Mouse (Mus musculus): ENCODE data around the gene Ptch1. TPM values are rescaled to one million over a fixed set of nuclear protein-coding genes. Genes with fewer than 3 reads are reported as not detected.

Gene Ptch1
- total and polyA plus RNA-seq, 3 experiments: 7.5 to 79.0 (median 23.4) TPM

GRCm38 (mm10) chr13:63568306-63568705 lies 5.1 kb downstream of the Ptch1 start:
- H3K9ac ChIP-seq (ENCODE audit: control insufficient read depth, low read depth, low read length, poor library complexity, severe bottlenecking): peak overlapping the region; percentile 70
- H3K27me3 ChIP-seq (ENCODE audit: control insufficient read depth in 1 of 2, insufficient read depth in 2 of 2, low read length in 2 of 2): no peaks in the 10 kb centered on the region
- peak overlapping the region; percentile 68 for H3K27ac ChIP-seq (ENCODE audit: control insufficient read depth, low read depth, low read length)
- H3K4me1 ChIP-seq (ENCODE audit: control insufficient read depth in 1 of 2, insufficient read depth in 2 of 2, low read length in 2 of 2): peaks cover 0 to 6% of the 10 kb centered on the region in 2 experiments
- TF ChIP-seq MAX (IDR thresholded peaks at IDR 0.05; ENCODE audit: low read length) (peak; percentile 81), MXI1 (IDR thresholded peaks at IDR 0.05; ENCODE audit: low read depth, low read length) (peak; percentile 73), MYC (IDR thresholded peaks at IDR 0.05; ENCODE audit: low read depth, low read length) (peak; percentile 69; the same call in 1 of the 2 replicates), USF1 (IDR thresholded peaks at IDR 0.05; ENCODE audit: low read depth, low read length) (peak; percentile 74; the same call in 1 of the 2 replicates), E2F4 (IDR thresholded peaks at IDR 0.05; ENCODE audit: borderline replicate concordance, low read depth, low read length) (no peak), EP300 (IDR thresholded peaks at IDR 0.05; ENCODE audit: low read depth in 1 of 2, low read length in 2 of 2) (no peak), ZKSCAN1 (IDR thresholded peaks at IDR 0.05; ENCODE audit: low read depth, low read length) (no peak), SIN3A (IDR thresholded peaks at IDR 0.05; ENCODE audit: low read length) (peak; percentile 9), TBP (IDR thresholded peaks at IDR 0.05; ENCODE audit: low read depth, low read length) (peak; percentile 8; the same call in 1 of the 2 replicates), BHLHE40 (IDR thresholded peaks at IDR 0.05; ENCODE audit: borderline replicate concordance, low read depth, low read length) (peak; percentile 55; the same call in 1 of the 2 replicates), KAT2A (conservative IDR thresholded peaks at IDR 0.05; ENCODE audit: low read depth, low read length) (no peak)
- peaks cover 0 to 5% of the 10 kb centered on the region in 2 experiments; a peak in 1 of 4 replicates for H3K36me3 ChIP-seq (ENCODE audit: control insufficient read depth in 1 of 2, insufficient read depth in 2 of 2, low read length in 2 of 2)
- peak overlapping the region; percentile 63 to 69 for H3K4me3 ChIP-seq (ENCODE audit: control insufficient read depth in 1 of 2, insufficient read depth in 1 of 2, low read depth in 2 of 2, low read length in 2 of 2)
- H3K79me2 ChIP-seq (ENCODE audit: control insufficient read depth, insufficient read depth, low read length, poor library complexity): peaks cover 27% of the 10 kb centered on the region
- no peaks in the 10 kb centered on the region for H3K9me3 ChIP-seq (replicated peaks; ENCODE audit: insufficient read depth, low read length)
- DNase-seq (ENCODE audit: low read depth, low spot score): peak; percentile 74

DNA sequence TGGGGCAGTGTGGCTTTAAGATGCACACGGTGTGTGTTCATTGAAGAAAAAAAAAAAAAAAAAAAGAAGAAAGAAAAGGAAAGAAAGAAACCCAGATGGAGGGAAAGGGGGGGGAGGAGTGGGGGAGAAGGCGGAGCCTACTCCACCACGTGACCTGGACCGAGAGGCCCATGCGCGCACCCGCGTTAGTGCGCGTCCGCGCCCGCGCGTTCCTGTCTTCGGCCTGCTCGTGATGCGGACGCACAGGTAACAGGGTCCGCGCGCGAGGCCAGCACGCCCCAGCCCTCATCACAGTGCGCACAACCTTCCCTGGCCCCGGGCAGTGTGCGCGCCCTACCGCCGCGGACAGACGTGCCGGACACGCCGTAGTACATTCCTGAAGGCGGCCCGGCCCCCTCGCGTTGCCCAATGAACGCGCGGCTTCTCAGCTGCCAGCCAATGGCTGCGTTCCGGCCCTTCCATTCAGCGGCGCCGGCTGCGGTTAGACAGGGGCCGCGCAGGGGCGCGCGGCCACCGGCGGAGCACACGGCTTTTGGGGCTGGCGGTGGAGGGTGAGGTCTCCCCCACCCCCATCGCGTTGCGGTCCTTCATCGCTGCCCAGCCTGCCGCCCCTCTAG lies 5.6 kb downstream of the Ptch1 start:
- peak overlapping the region; percentile 72 for H3K9ac ChIP-seq (ENCODE audit: control insufficient read depth, low read depth, low read length, poor library complexity, severe bottlenecking)
- DNase-seq (ENCODE audit: low read depth, low spot score): peak; percentile 94
- H3K9me3 ChIP-seq (replicated peaks; ENCODE audit: insufficient read depth, low read length): no peaks in the 10 kb centered on the region
- H3K27me3 ChIP-seq (ENCODE audit: control insufficient read depth in 1 of 2, insufficient read depth in 2 of 2, low read length in 2 of 2): no peaks in the 10 kb centered on the region
- H3K27ac ChIP-seq (ENCODE audit: control insufficient read depth, low read depth, low read length): peak overlapping the region; percentile 86
- peaks cover 0 to 6% of the 10 kb centered on the region in 2 experiments for H3K4me1 ChIP-seq (ENCODE audit: control insufficient read depth in 1 of 2, insufficient read depth in 2 of 2, low read length in 2 of 2)
- H3K4me3 ChIP-seq (ENCODE audit: control insufficient read depth in 1 of 2, insufficient read depth in 1 of 2, low read depth in 2 of 2, low read length in 2 of 2): peak overlapping the region; percentile 63 to 69
- H3K36me3 ChIP-seq (ENCODE audit: control insufficient read depth in 1 of 2, insufficient read depth in 2 of 2, low read length in 2 of 2): peaks cover 0 to 5% of the 10 kb centered on the region in 2 experiments; a peak in 1 of 4 replicates
- peaks cover 30% of the 10 kb centered on the region for H3K79me2 ChIP-seq (ENCODE audit: control insufficient read depth, insufficient read depth, low read length, poor library complexity)
- no peak for TF ChIP-seq GATA1 (IDR thresholded peaks at IDR 0.05; ENCODE audit: low read depth, low read length)
- TF ChIP-seq TCF12 (IDR thresholded peaks at IDR 0.05; ENCODE audit: low read depth, low read length): no peak
- no peak for TF ChIP-seq SMC3 (IDR thresholded peaks at IDR 0.05; ENCODE audit: low read depth, low read length)
- no peak for TF ChIP-seq JUND (IDR thresholded peaks at IDR 0.05; ENCODE audit: low read depth, low read length)
- no peak for TF ChIP-seq E2F4 (IDR thresholded peaks at IDR 0.05; ENCODE audit: borderline replicate concordance, low read depth, low read length)
- TF ChIP-seq RAD21 (IDR thresholded peaks at IDR 0.05; ENCODE audit: low read depth, low read length): no peak
- no peak for TF ChIP-seq TAL1 (IDR thresholded peaks at IDR 0.05; ENCODE audit: low read length)
- no peak for TF ChIP-seq GABPA (IDR thresholded peaks at IDR 0.05; ENCODE audit: low read depth, low read length)
- TF ChIP-seq POLR2AphosphoS2 (IDR thresholded peaks at IDR 0.05; ENCODE audit: low read length): peak; percentile 76; the same call in 1 of the 2 replicates
- TF ChIP-seq ZNF384 (IDR thresholded peaks at IDR 0.05; ENCODE audit: low read depth, low read length): peak; percentile 97
- TF ChIP-seq ZKSCAN1 (IDR thresholded peaks at IDR 0.05; ENCODE audit: low read depth, low read length): no peak; the same call in 1 of the 2 replicates
- no peak for TF ChIP-seq CTCF (IDR thresholded peaks at IDR 0.05 in 2 of 3, conservative IDR thresholded peaks at IDR 0.05 in 1 of 3; ENCODE audit: control insufficient read depth in 1 of 3, insufficient read depth in 1 of 3, low read depth in 2 of 3, low read length in 3 of 3, poor library complexity in 1 of 3, severe bottlenecking in 1 of 3)
- peak; percentile 99 for TF ChIP-seq USF1 (IDR thresholded peaks at IDR 0.05; ENCODE audit: low read depth, low read length)
- peak; percentile 81; the same call in 1 of the 2 replicates for TF ChIP-seq MYC (IDR thresholded peaks at IDR 0.05; ENCODE audit: low read depth, low read length)
- no peak for TF ChIP-seq MYB (IDR thresholded peaks at IDR 0.05; ENCODE audit: low read depth, low read length)
- no peak for TF ChIP-seq ZC3H11A (IDR thresholded peaks at IDR 0.05; ENCODE audit: low read depth, low read length)
- TF ChIP-seq CHD1 (IDR thresholded peaks at IDR 0.05; ENCODE audit: low read depth, low read length): no peak
- peak; percentile 35; the same call in 1 of the 2 replicates for TF ChIP-seq NRF1 (IDR thresholded peaks at IDR 0.05; ENCODE audit: insufficient read depth, low read depth, low read length, poor library complexity, severe bottlenecking)
- peak; percentile 77 for TF ChIP-seq NELFE (IDR thresholded peaks at IDR 0.05; ENCODE audit: low read depth, low read length)
- TF ChIP-seq RCOR1 (IDR thresholded peaks at IDR 0.05; ENCODE audit: low read depth, low read length): no peak
- TF ChIP-seq USF2 (IDR thresholded peaks at IDR 0.05; ENCODE audit: borderline replicate concordance in 1 of 2, insufficient read depth in 1 of 2, low read depth in 1 of 2, low read length in 2 of 2): peak; percentile 67 to 90
- no peak; the same call in 1 of the 2 replicates for TF ChIP-seq HCFC1 (IDR thresholded peaks at IDR 0.05; ENCODE audit: low read depth, low read length)
- TF ChIP-seq MAX (IDR thresholded peaks at IDR 0.05; ENCODE audit: low read length): peak; percentile 97
- TF ChIP-seq CHD2 (IDR thresholded peaks at IDR 0.05; ENCODE audit: low read length): no peak
- no peak for TF ChIP-seq BHLHE40 (IDR thresholded peaks at IDR 0.05; ENCODE audit: borderline replicate concordance, low read depth, low read length)
